Mouse (Mus musculus) heart, embryonic 11.5 days (tissue): ENCODE measurements at regions not wholly inside any gene's neighbourhood (a gene's known extent, or its start where the extent isn't known, plus 50 kb on each side); places are given as distances from the start of the nearest gene placed in this dataset.
A peak's percentile ranks its signal among the peaks of the same experiment; 100 is the strongest.

Source experiments
- ATAC-seq: fragments of 200-750 bp; cut with Nextera tagmentation; replicated peaks from 2 replicates; pipeline ENCODE4 v1.8.0; 2017; ENCODE audit warnings: moderate library complexity; ENCODE audit not compliant: insufficient number of reproducible peaks, low FRiP score, low TSS enrichment
- H3K27ac ChIP-seq: fragments of 300-500 bp; sonication (generic); 2 replicates; pipeline ENCODE4 v1.5.1; 2014; ENCODE audit warnings: mild to moderate bottlenecking, low read depth, low read length
- H3K27me3 ChIP-seq: fragments of 300-500 bp; sonication (generic); 2 replicates; pipeline ENCODE4 v1.6.1; 2014; ENCODE audit warnings: mild to moderate bottlenecking, low read length, mixed read lengths; ENCODE audit not compliant: control insufficient read depth, insufficient read depth
- H3K36me3 ChIP-seq: fragments of 300-500 bp; sonication (generic); 2 replicates; pipeline ENCODE4 v1.6.1; 2014; ENCODE audit warnings: mild to moderate bottlenecking, low read length, moderate library complexity, mixed read lengths; ENCODE audit not compliant: control insufficient read depth, insufficient read depth
- H3K4me1 ChIP-seq: fragments of 300-500 bp; sonication (generic); 2 replicates; pipeline ENCODE4 v1.6.1; 2014; ENCODE audit warnings: low read length; ENCODE audit not compliant: control insufficient read depth, insufficient read depth
- H3K4me2 ChIP-seq: fragments of 300-500 bp; sonication (generic); 2 replicates; pipeline ENCODE4 v1.6.1; 2014; ENCODE audit warnings: mild to moderate bottlenecking, moderate library complexity
- H3K4me3 ChIP-seq: fragments of 300-500 bp; sonication (generic); 2 replicates; pipeline ENCODE4 v1.5.1; 2014; ENCODE audit warnings: low read depth, low read length
- H3K9ac ChIP-seq: fragments of 300-500 bp; sonication (generic); 2 replicates; pipeline ENCODE4 v1.6.1; 2014; ENCODE audit warnings: mild to moderate bottlenecking, low read depth, low read length, moderate library complexity
- H3K9me3 ChIP-seq: fragments of 300-500 bp; sonication (generic); replicated peaks from 2 replicates; pipeline ENCODE4 v1.6.1; 2016; ENCODE audit warnings: low read length; ENCODE audit not compliant: control insufficient read depth
- WGBS: fragments of 180-500 bp; shearing (Covaris S2); extraction: QIAGEN DNeasy Blood & Tissue Kit; methylation state at CpG from one replicate; pipeline ENCODE4 v1.1.7; 2014; ENCODE audit not compliant: insufficient replicate concordance; 5-methylcytosine and 5-hydroxymethylcytosine counted together

- no peaks in the 10 kb centered on the region; the same call in 1 of the 2 replicates for H3K9me3 ChIP-seq
- H3K4me2 ChIP-seq = no peak overlapping the region
- no peak overlapping the region for H3K27ac ChIP-seq
- H3K36me3 ChIP-seq = no peaks in the 10 kb centered on the region
- H3K4me1 ChIP-seq = no peaks in the 10 kb centered on the region
- H3K9ac ChIP-seq = no peak overlapping the region
- no peak for ATAC-seq
- H3K4me3 ChIP-seq = no peak overlapping the region
- H3K27me3 ChIP-seq = no peaks in the 10 kb centered on the region
- WGBS = 77% methylated on average over 6 of the region's 6 CpGs
Measured at GRCm38 (mm10) chr11:19463730-19464358, 445.1 kb upstream of the Meis1 start.

GRCm38 (mm10) chr11:19468373-19468772, 449.6 kb upstream of the Meis1 start:
- Histone ChIP-seq H3K9ac (no peak overlapping the region), H3K27me3 (no peaks in the 10 kb centered on the region)
- WGBS = 86% methylated on average over 3 of the region's 3 CpGs

GRCm38 (mm10) chr11:19468803-19469202, 450.0 kb upstream of the Meis1 start:
- H3K27me3 ChIP-seq = no peaks in the 10 kb centered on the region
- no peak overlapping the region for H3K9ac ChIP-seq
- H3K27ac ChIP-seq = no peak overlapping the region
- H3K4me3 ChIP-seq = no peak overlapping the region
- no peaks in the 10 kb centered on the region for H3K4me1 ChIP-seq
- H3K9me3 ChIP-seq = no peaks in the 10 kb centered on the region; the same call in 1 of the 2 replicates
- H3K36me3 ChIP-seq = no peaks in the 10 kb centered on the region
- no peak for ATAC-seq
- 71% methylated on average over 3 of the region's 3 CpGs for WGBS
- no peak overlapping the region for H3K4me2 ChIP-seq

More at GRCm38 (mm10) chr11:19468373-19468772, 449.6 kb upstream of the Meis1 start:
- Histone ChIP-seq H3K9me3 (no peaks in the 10 kb centered on the region; the same call in 1 of the 2 replicates), H3K4me3 (no peak overlapping the region), H3K36me3 (no peaks in the 10 kb centered on the region), H3K4me2 (no peak overlapping the region), H3K27ac (no peak overlapping the region), H3K4me1 (no peaks in the 10 kb centered on the region)
- ATAC-seq = no peak

GRCm38 (mm10) chr11:19470648-19471341, 452.0 kb upstream of the Meis1 start:
- no peak for ATAC-seq
- WGBS = 85% methylated on average over 5 of the region's 5 CpGs
- H3K27me3 ChIP-seq = no peaks in the 10 kb centered on the region
- H3K9me3 ChIP-seq = no peaks in the 10 kb centered on the region; the same call in 1 of the 2 replicates
- H3K9ac ChIP-seq = no peak overlapping the region
- no peak overlapping the region for H3K4me3 ChIP-seq
- no peak overlapping the region for H3K4me2 ChIP-seq
- H3K4me1 ChIP-seq = no peaks in the 10 kb centered on the region
- no peak overlapping the region for H3K27ac ChIP-seq
- H3K36me3 ChIP-seq = no peaks in the 10 kb centered on the region

GRCm38 (mm10) chr11:19475068-19475786, 448.9 kb upstream of the Spred2 start:
- 32% methylated on average over 18 of the region's 18 CpGs for WGBS
- no peaks in the 10 kb centered on the region for H3K27me3 ChIP-seq
- H3K9me3 ChIP-seq = no peaks in the 10 kb centered on the region
- H3K27ac ChIP-seq = no peak overlapping the region
- no peak overlapping the region for H3K4me3 ChIP-seq
- no peak overlapping the region for H3K9ac ChIP-seq
- no peak for ATAC-seq
- H3K4me1 ChIP-seq = no peaks in the 10 kb centered on the region
- H3K4me2 ChIP-seq = peak overlapping the region; percentile 49
- H3K36me3 ChIP-seq = no peaks in the 10 kb centered on the region

GRCm38 (mm10) chr11:19493089-19493756, 431.0 kb upstream of the Spred2 start:
- H3K36me3 ChIP-seq = no peaks in the 10 kb centered on the region
- 67% methylated on average over 2 of the region's 2 CpGs for WGBS
- no peak for ATAC-seq
- H3K27me3 ChIP-seq = no peaks in the 10 kb centered on the region
- H3K27ac ChIP-seq = no peak overlapping the region
- no peak overlapping the region for H3K9ac ChIP-seq
- H3K4me3 ChIP-seq = no peak overlapping the region
- no peaks in the 10 kb centered on the region for H3K4me1 ChIP-seq
- no peak overlapping the region for H3K4me2 ChIP-seq
- no peaks in the 10 kb centered on the region for H3K9me3 ChIP-seq

- ATAC-seq = no peak
- no peaks in the 10 kb centered on the region for H3K9me3 ChIP-seq
- no peak overlapping the region for H3K27ac ChIP-seq
- H3K4me2 ChIP-seq = no peak overlapping the region
- WGBS = 90% methylated on average over 3 of the region's 3 CpGs
- H3K36me3 ChIP-seq = no peaks in the 10 kb centered on the region
- H3K9ac ChIP-seq = no peak overlapping the region
- no peak overlapping the region for H3K4me3 ChIP-seq
- H3K4me1 ChIP-seq = no peaks in the 10 kb centered on the region
- no peaks in the 10 kb centered on the region for H3K27me3 ChIP-seq
Measured at GRCm38 (mm10) chr11:19521721-19522120, 402.5 kb upstream of the Spred2 start.

GRCm38 (mm10) chr11:19523853-19524487, 400.2 kb upstream of the Spred2 start:
- no peak overlapping the region for H3K4me3 ChIP-seq
- H3K9ac ChIP-seq = no peak overlapping the region
- H3K27ac ChIP-seq = no peak overlapping the region
- no peaks in the 10 kb centered on the region for H3K4me1 ChIP-seq
- H3K4me2 ChIP-seq = no peak overlapping the region
- ATAC-seq = no peak
- H3K27me3 ChIP-seq = no peaks in the 10 kb centered on the region
- H3K36me3 ChIP-seq = no peaks in the 10 kb centered on the region
- WGBS = 64% methylated on average over 6 of the region's 6 CpGs
- no peaks in the 10 kb centered on the region for H3K9me3 ChIP-seq
